Mouse (Mus musculus): ENCODE measurements around the gene Ly75. TPM values are rescaled to one million over a fixed set of nuclear protein-coding genes. Genes with fewer than 3 reads are reported as not detected.

Ly75 gene
- polyA plus RNA-seq, 1 experiment from 2014 or later, result 1.0 TPM

DNA sequence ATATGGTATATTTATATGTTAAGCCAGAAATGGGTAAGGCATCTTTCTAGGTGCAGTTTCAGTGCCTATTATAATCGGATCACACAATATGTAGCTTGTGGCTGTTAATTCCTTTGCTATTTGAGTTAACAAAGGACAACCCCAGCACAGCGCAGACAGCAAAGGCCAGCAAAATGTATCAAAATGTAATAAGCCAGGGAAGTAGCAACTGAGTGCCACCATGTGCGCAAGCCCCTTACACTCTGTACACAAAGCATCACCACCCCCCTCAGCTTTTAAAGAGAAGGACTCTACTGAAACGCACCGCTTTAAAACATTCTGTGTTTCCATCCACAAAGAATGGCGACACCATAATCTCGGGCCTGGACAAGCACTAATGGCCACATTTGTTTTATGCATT, 37.4 kb downstream of the Ly75 start:
- Histone ChIP-seq H3K27ac (ENCODE audit: low read length) (no peak overlapping the region), H3K9ac (ENCODE audit: low read length) (no peak overlapping the region), H3K4me3 (replicated peaks; ENCODE audit: low read length) (no peak overlapping the region), H3K4me1 (ENCODE audit: control insufficient read depth, insufficient read depth, low read length) (no peaks in the 10 kb centered on the region), H3K27me3 (ENCODE audit: control insufficient read depth, insufficient read depth, low read length) (no peaks in the 10 kb centered on the region), H3K9me3 (replicated peaks; ENCODE audit: control insufficient read depth, low read length) (no peaks in the 10 kb centered on the region), H3K36me3 (ENCODE audit: control insufficient read depth, insufficient read depth, low read length) (no peaks in the 10 kb centered on the region), H3K4me2 (ENCODE audit: low read depth, low read length) (no peak overlapping the region)
- no peak for ATAC-seq (ENCODE audit: insufficient read depth, low FRiP score)
- 82% methylated on average over 7 of the region's 7 CpGs for WGBS

DNA sequence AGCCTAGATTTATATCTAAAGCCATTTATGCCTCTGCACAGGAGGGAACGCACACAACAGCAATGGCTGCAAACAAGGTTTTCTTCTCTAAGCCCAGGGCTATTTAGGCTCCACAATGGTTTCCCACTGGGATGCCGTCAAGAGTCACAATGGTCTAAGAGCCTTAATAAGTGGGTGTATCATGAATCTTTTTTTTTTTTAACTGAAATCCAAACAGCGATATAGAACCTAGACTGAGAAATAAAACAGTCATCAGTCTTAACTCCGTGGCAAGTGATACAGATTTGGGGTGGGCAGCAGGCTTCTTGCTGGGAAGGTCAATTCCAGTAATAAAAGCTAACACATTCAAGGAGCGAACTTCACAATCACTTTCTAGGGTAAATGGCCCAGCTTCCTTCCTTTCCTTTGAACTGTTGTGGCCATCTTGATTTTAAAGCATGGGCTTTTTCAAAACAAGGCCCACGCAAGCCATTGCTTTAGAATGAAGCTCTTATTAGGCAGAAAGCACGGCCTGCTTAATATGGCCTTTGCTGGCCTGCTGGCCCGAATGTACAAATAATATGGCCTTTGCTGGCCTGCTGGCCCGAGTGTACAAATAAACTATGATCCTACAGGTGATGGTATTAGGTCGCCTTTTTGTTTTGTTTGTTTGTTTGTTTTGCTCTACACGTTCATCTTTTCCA, 39.4 kb downstream of the Ly75 start:
- WGBS, result 80% methylated on average over 11 of the region's 11 CpGs
- Histone ChIP-seq H3K9me3 (replicated peaks; ENCODE audit: control insufficient read depth, low read length) (no peaks in the 10 kb centered on the region), H3K4me1 (ENCODE audit: control insufficient read depth, insufficient read depth, low read length) (no peaks in the 10 kb centered on the region), H3K27ac (ENCODE audit: low read length) (no peak overlapping the region), H3K27me3 (ENCODE audit: control insufficient read depth, insufficient read depth, low read length) (no peaks in the 10 kb centered on the region), H3K9ac (ENCODE audit: low read length) (no peak overlapping the region), H3K4me3 (replicated peaks; ENCODE audit: low read length) (no peak overlapping the region), H3K36me3 (ENCODE audit: control insufficient read depth, insufficient read depth, low read length) (no peaks in the 10 kb centered on the region), H3K4me2 (ENCODE audit: low read depth, low read length) (no peak overlapping the region)
- no peak for ATAC-seq (ENCODE audit: insufficient read depth, low FRiP score)

DNA sequence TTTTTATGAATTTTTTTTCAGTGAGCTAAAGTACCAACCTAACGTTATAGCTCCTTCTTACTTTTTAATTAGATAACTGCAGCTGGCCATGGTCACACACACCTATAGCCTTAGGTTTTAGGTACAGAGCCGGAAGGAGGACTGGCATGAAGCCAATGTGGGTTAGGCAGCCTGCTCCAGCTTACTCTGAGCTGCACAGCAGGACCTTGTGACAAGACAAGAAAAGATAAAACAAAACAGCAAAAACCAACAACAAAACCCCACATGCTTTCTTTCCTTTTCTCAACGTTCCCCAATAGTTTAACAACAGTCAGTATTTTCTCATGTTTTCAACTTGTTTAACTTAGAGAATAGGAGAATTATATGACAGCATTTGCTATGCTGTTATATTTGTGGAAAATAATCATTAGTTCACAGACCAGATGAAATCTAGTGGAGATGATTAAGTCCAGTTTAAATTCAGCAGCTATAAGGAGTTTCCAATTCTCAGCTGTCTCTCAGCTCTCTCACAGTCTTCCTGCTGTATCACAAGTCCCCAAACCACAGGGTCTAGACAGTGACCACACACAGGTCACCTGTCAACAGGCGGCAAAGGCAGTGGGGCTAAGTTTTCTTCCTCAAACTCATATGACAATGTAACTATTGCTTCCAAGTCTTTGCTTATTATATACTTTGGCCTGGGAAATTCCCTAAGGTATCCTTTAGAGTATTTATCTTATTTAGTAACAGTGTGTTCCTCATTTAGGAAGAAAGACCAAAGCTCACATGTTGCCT, 40.8 kb downstream of the Ly75 start:
- H3K36me3 ChIP-seq (ENCODE audit: control insufficient read depth, insufficient read depth, low read length), result no peaks in the 10 kb centered on the region
- H3K4me1 ChIP-seq (ENCODE audit: control insufficient read depth, insufficient read depth, low read length), result no peaks in the 10 kb centered on the region
- 55% methylated on average over 4 of the region's 4 CpGs for WGBS
- H3K9ac ChIP-seq (ENCODE audit: low read length), result no peak overlapping the region
- no peak for ATAC-seq (ENCODE audit: insufficient read depth, low FRiP score)
- H3K4me3 ChIP-seq (replicated peaks; ENCODE audit: low read length), result no peak overlapping the region
- no peak overlapping the region for H3K27ac ChIP-seq (ENCODE audit: low read length)
- H3K9me3 ChIP-seq (replicated peaks; ENCODE audit: control insufficient read depth, low read length), result no peaks in the 10 kb centered on the region
- no peak overlapping the region for H3K4me2 ChIP-seq (ENCODE audit: low read depth, low read length)
- H3K27me3 ChIP-seq (ENCODE audit: control insufficient read depth, insufficient read depth, low read length), result no peaks in the 10 kb centered on the region

DNA sequence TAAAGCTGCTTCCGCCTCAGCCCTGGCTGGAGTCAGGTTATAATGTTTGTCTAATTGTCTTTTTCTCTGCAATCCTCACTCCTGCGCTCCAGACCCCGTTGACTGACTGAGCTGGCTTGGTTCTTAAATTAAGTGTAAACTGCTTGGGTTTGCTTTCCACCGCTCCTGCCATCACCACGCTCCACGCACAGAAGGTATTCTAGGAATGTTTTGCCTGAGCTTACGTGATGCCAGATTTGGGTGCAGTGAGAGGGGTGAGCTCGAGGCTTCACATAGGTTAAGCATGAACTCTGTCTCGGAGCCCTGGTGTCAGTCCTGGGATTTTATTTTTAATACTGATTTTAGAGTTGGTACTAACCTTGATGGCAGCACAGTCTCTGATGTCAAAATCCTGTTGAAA, 45.2 kb downstream of the Ly75 start:
- ATAC-seq (ENCODE audit: insufficient read depth, low FRiP score), result no peak
- Histone ChIP-seq H3K9ac (ENCODE audit: low read length) (no peak overlapping the region), H3K27me3 (ENCODE audit: control insufficient read depth, insufficient read depth, low read length) (no peaks in the 10 kb centered on the region), H3K4me1 (ENCODE audit: control insufficient read depth, insufficient read depth, low read length) (no peaks in the 10 kb centered on the region), H3K27ac (ENCODE audit: low read length) (no peak overlapping the region), H3K36me3 (ENCODE audit: control insufficient read depth, insufficient read depth, low read length) (no peaks in the 10 kb centered on the region), H3K9me3 (replicated peaks; ENCODE audit: control insufficient read depth, low read length) (no peaks in the 10 kb centered on the region), H3K4me3 (replicated peaks; ENCODE audit: low read length) (no peak overlapping the region), H3K4me2 (ENCODE audit: low read depth, low read length) (no peak overlapping the region)
- WGBS, result 50% methylated on average over 9 of the region's 9 CpGs

DNA sequence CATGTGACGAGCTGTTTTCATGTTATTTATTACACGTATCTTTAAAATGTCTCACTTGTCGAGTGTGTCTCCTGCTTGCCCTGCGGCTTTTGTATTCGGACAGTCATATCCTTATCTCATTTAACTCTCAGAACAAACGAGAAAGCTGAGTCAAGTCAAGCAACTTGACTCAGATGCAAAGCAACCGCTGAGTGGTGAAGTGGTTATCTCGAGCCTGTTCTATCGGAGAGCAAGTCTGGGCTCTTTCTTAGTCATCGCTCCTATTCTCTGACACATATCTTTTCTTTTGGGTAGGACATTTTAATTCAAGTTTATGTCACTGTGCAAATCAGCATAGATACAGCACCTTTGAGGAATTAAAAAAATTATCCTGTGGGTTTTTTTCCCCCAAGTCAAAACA, 54.5 kb downstream of the Ly75 start:
- WGBS, result 79% methylated on average over 10 of the region's 10 CpGs
- H3K4me2 ChIP-seq (ENCODE audit: low read depth, low read length), result no peak overlapping the region
- H3K4me1 ChIP-seq (ENCODE audit: control insufficient read depth, insufficient read depth, low read length), result no peaks in the 10 kb centered on the region
- no peak overlapping the region for H3K9ac ChIP-seq (ENCODE audit: low read length)
- ATAC-seq (ENCODE audit: insufficient read depth, low FRiP score), result no peak
- H3K4me3 ChIP-seq (replicated peaks; ENCODE audit: low read length), result no peak overlapping the region
- H3K36me3 ChIP-seq (ENCODE audit: control insufficient read depth, insufficient read depth, low read length), result no peaks in the 10 kb centered on the region
- no peak overlapping the region for H3K27ac ChIP-seq (ENCODE audit: low read length)
- H3K9me3 ChIP-seq (replicated peaks; ENCODE audit: control insufficient read depth, low read length), result no peaks in the 10 kb centered on the region
- H3K27me3 ChIP-seq (ENCODE audit: control insufficient read depth, insufficient read depth, low read length), result no peaks in the 10 kb centered on the region

DNA sequence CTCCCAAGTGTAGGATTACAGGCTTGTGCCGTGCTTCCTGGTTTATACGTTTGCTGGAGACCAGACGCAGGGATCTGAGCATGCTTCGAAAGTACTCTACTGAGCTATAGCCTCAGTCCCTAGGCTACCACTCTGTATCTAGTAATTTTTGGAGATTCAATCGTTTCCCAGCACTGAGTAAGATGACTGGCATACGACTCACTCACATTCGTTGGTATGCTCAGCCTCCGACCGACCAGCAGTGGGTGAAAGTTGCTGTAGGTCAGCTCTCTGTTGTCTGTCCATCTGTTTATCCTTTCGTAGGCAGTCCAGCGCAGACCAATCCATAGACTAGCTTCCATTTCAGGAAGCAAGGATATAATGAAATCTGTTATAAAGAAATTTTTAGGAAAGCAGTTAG, 55.5 kb downstream of the Ly75 start:
- 87% methylated on average over 11 of the region's 11 CpGs for WGBS
- Histone ChIP-seq H3K27me3 (ENCODE audit: control insufficient read depth, insufficient read depth, low read length) (no peaks in the 10 kb centered on the region), H3K4me2 (ENCODE audit: low read depth, low read length) (no peak overlapping the region), H3K9me3 (replicated peaks; ENCODE audit: control insufficient read depth, low read length) (no peaks in the 10 kb centered on the region), H3K36me3 (ENCODE audit: control insufficient read depth, insufficient read depth, low read length) (no peaks in the 10 kb centered on the region), H3K4me3 (replicated peaks; ENCODE audit: low read length) (no peak overlapping the region), H3K9ac (ENCODE audit: low read length) (no peak overlapping the region), H3K27ac (ENCODE audit: low read length) (no peak overlapping the region), H3K4me1 (ENCODE audit: control insufficient read depth, insufficient read depth, low read length) (no peaks in the 10 kb centered on the region)
- ATAC-seq (ENCODE audit: insufficient read depth, low FRiP score), result no peak

DNA sequence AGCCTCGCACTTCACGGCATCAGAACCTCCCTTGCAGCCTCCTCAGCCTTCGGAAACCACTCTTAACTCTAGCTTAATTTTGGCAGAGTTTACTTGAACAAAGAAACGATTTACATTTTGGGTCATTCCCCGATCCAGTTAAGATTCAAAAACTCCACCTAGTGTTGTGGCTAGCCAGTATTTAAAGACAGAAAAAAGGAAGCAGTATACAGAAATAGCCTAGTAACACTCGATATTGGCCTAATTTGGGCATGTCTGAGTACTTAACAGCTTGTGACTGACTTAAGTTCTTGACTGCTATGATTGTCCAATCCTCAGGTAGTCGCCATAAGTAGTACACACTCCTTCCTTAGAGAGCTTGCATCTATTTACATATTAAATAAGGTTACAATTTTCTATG, 56.2 kb downstream of the Ly75 start:
- WGBS, result 78% methylated on average over 7 of the region's 7 CpGs
- no peak for ATAC-seq (ENCODE audit: insufficient read depth, low FRiP score)
- H3K27ac ChIP-seq (ENCODE audit: low read length), result no peak overlapping the region
- no peaks in the 10 kb centered on the region for H3K9me3 ChIP-seq (replicated peaks; ENCODE audit: control insufficient read depth, low read length)
- no peak overlapping the region for H3K9ac ChIP-seq (ENCODE audit: low read length)
- H3K27me3 ChIP-seq (ENCODE audit: control insufficient read depth, insufficient read depth, low read length), result no peaks in the 10 kb centered on the region
- no peaks in the 10 kb centered on the region for H3K36me3 ChIP-seq (ENCODE audit: control insufficient read depth, insufficient read depth, low read length)
- H3K4me3 ChIP-seq (replicated peaks; ENCODE audit: low read length), result no peak overlapping the region
- H3K4me2 ChIP-seq (ENCODE audit: low read depth, low read length), result no peak overlapping the region
- no peaks in the 10 kb centered on the region for H3K4me1 ChIP-seq (ENCODE audit: control insufficient read depth, insufficient read depth, low read length)

DNA sequence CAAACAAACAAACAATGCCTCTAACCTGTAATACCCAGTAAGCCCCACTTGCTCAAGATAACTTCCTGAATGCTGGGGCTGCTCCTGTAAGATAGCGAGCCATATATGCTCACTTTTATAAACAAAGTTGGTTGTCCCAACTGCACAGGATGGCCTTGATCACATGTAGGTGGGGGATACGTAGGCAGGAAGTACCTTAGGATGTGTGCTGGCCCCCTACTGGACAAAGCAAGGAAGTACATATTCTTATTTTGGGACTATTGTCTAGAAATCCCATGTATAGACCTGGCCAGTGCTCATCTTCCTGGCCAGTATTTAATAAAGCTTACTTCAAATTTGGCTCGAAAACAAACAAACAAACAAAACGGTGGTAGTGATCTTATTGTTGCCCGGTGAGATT, 59.7 kb downstream of the Ly75 start:
- Histone ChIP-seq H3K27ac (ENCODE audit: low read length) (no peak overlapping the region), H3K4me1 (ENCODE audit: control insufficient read depth, insufficient read depth, low read length) (no peaks in the 10 kb centered on the region), H3K4me3 (replicated peaks; ENCODE audit: low read length) (no peak overlapping the region), H3K9ac (ENCODE audit: low read length) (no peak overlapping the region), H3K27me3 (ENCODE audit: control insufficient read depth, insufficient read depth, low read length) (no peaks in the 10 kb centered on the region), H3K4me2 (ENCODE audit: low read depth, low read length) (no peak overlapping the region), H3K9me3 (replicated peaks; ENCODE audit: control insufficient read depth, low read length) (no peaks in the 10 kb centered on the region), H3K36me3 (ENCODE audit: control insufficient read depth, insufficient read depth, low read length) (no peaks in the 10 kb centered on the region)
- WGBS, result 82% methylated on average over 5 of the region's 5 CpGs
- ATAC-seq (ENCODE audit: insufficient read depth, low FRiP score), result no peak

DNA sequence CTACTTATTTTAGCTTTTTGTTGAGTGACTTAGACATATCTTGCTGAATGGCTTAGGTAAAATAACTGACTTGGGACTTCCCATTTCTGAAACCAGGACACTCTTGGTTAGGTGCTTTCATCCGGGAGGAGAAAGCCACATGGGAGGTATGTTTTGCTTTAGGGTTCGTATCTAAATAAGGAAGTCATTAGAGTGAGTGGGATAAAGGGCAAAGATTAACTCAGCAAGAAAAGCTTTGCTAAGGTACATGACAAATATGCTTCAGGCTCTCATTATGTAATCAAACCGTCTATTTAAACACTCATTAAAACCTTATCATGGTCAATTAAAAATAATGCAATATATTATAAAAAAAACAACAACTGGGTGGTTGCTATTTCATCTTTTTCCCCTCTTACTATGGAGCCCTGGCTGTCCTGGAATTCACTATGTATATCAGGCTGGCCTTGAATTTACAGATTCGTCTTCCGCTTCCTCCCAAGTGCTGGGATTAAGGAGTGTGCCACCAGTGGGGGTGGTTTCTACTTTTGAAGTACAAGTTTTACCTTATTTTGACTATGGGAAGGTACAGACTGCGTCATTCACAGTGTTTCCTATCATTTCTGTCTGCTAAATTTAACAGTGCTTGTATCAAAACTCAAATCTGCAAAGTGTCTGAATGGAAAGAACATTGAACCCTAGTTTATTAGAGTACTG, 60.9 kb downstream of the Ly75 start:
- no peaks in the 10 kb centered on the region for H3K36me3 ChIP-seq (ENCODE audit: control insufficient read depth, insufficient read depth, low read length)
- H3K9ac ChIP-seq (ENCODE audit: low read length), result no peak overlapping the region
- no peak for ATAC-seq (ENCODE audit: insufficient read depth, low FRiP score)
- no peak overlapping the region for H3K4me2 ChIP-seq (ENCODE audit: low read depth, low read length)
- WGBS, result 56% methylated on average over 6 of the region's 6 CpGs
- no peaks in the 10 kb centered on the region for H3K9me3 ChIP-seq (replicated peaks; ENCODE audit: control insufficient read depth, low read length)
- H3K4me1 ChIP-seq (ENCODE audit: control insufficient read depth, insufficient read depth, low read length), result no peaks in the 10 kb centered on the region
- H3K27me3 ChIP-seq (ENCODE audit: control insufficient read depth, insufficient read depth, low read length), result no peaks in the 10 kb centered on the region
- no peak overlapping the region for H3K4me3 ChIP-seq (replicated peaks; ENCODE audit: low read length)
- no peak overlapping the region for H3K27ac ChIP-seq (ENCODE audit: low read length)

Measured in stomach, embryonic 16.5 days (tissue).